In the genomic region with DNA sequence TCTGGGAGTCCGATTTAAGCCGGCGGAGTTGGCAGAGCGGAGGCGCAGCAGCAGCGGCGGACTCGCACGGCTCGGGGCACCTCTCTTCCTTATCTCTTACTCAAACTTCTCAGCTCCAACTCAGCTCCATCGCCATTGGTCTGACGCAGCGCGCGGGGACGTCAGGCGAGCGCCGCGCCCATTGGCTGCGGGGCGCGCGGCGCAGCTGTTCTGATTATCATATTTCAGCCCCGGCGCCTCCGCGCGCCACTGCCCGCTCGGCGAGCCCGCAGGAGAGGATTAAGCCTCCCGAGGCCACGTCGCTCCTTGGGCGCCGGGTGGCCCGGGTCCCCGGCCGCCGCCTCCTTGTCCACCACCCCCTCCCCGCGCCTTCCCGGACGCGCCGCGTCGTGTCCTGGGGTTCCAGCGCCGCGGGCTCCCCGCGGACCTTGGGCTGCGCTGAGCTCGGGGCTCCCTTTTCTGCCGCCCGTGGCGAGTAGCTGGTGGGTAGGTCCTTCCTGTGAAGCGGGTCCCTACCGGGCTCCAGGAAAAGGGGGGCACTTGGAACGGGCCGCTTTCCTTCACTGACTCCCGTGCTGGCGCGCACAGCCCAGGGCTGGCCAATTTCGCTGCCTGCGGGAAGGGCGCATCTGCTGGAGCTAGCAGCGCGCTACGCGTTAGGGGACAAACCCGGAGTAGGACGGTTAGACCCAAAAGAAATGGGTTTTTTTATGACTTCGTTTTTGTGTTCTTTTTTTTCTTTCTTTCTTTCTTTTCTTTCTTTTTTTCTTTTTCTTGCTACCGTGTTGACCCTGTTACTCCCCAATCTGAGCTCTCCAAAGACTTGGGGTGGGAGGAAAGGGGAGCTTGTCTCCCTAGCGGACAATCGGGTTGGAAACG, we compare ENCODE assay signal across 8 mouse cellular contexts. TPM values are rescaled to one million over a fixed set of nuclear protein-coding genes. Genes with fewer than 3 reads are reported as not detected.
A peak's percentile ranks its signal among the peaks of the same experiment; 100 is the strongest.
DNase-seq lines count a peak whose midpoint lies in the region; ATAC-seq and TF ChIP-seq lines count a peak whose summit lies in the region.

A gene (minus strand): TSS at position 106 of the 879 bp plus-strand sequence.

- no peak for TF ChIP-seq CTCF in intestine, postnatal 0 days (IDR thresholded peaks at IDR 0.05; ENCODE audit: low read depth)

- H3K36me3 ChIP-seq in intestine, postnatal 0 days (ENCODE audit: control insufficient read depth, insufficient read depth): no peaks in the 10 kb centered on the region

- intact Hi-C loops in left cerebral cortex, postnatal 14 days (cut with DNase I): loop anchor here (2.0 to 5.0 kb wide), 2 partner anchors 395 to 633 kb away; no protein-coding TSS in a partner anchor

- no peak within 1 kb of the TSS for H3K9ac ChIP-seq in intestine, postnatal 0 days (ENCODE audit: low read depth, low read length)

- under 1% methylated on average over 82 of the region's 82 CpGs for WGBS in intestine, postnatal 0 days

- peak; percentile 20 to 43 for DNase-seq in left cerebral cortex, postnatal 14 days (ENCODE audit: low spot score in 2 of 2)
- no peak for DNase-seq in left cerebral cortex, adult 11 months (ENCODE audit: low spot score)
- peak; percentile 95 for DNase-seq in embryo, embryonic 11 days
- DNase-seq in heart, adult 18-20 months: peak; percentile 39 to 43
- peak; percentile 34 for DNase-seq in lung, postnatal 25 days (ENCODE audit: low spot score)
- DNase-seq in right cerebral cortex, postnatal 10 days (ENCODE audit: low spot score in 2 of 2): peak; percentile 55 to 59
- no peak for DNase-seq in cerebellum, adult 11-12 months

- H3K4me3 ChIP-seq in intestine, postnatal 0 days (ENCODE audit: low read depth, low read length): peak within 1 kb of the TSS; percentile 44

- H3K4me2 ChIP-seq in intestine, postnatal 0 days (replicated peaks; ENCODE audit: low read depth): peak within 1 kb of the TSS; percentile 76

- peak; percentile 86 for ATAC-seq in intestine, postnatal 0 days

- H3K9me3 ChIP-seq in intestine, postnatal 0 days (ENCODE audit: control insufficient read depth): no peaks in the 10 kb centered on the region

- H3K27ac ChIP-seq in intestine, postnatal 0 days (ENCODE audit: low read depth, low read length): no peak within 1 kb of the TSS

- no peaks in the 10 kb centered on the region for H3K4me1 ChIP-seq in intestine, postnatal 0 days (replicated peaks; ENCODE audit: control insufficient read depth, insufficient read depth, low read length)

- H3K27me3 ChIP-seq in intestine, postnatal 0 days (replicated peaks; ENCODE audit: control insufficient read depth, insufficient read depth, low read length): peaks cover 92% of the 10 kb centered on the region

RNA-seq across cellular contexts. Expression of the gene that starts here (rescaled TPM):
- 1 to 10 TPM in 1 of 2 experiments, under 1 TPM in 1; 0.62 to 2.5 TPM for total RNA-seq in left cerebral cortex, postnatal 14 days (2021)
- total RNA-seq in heart, adult 18-20 months (2021): under 1 TPM in 1 of 2 experiments, not detected in 1; 0.69 TPM
- 1.4 and 2.4 TPM in 2 replicates for polyA plus RNA-seq in intestine, postnatal 0 days (2015; fragmentation: Nextera tagmentation; extraction: Ambion mirVana)

Comparison
In these comparisons a context has a peak if more than half of its experiments do, and no peak if none do; other contexts are left out.
1. DNase-seq: peak in left cerebral cortex, postnatal 14 days (2 of 2), embryo, embryonic 11 days (single experiment), lung, postnatal 25 days (single experiment) and right cerebral cortex, postnatal 10 days (2 of 2); none in left cerebral cortex, adult 11 months (single experiment) and cerebellum, adult 11-12 months (single experiment).
2. Peak in DNase-seq in heart, adult 18-20 months; RNA of the gene not detected or under 1 TPM.